Mouse (Mus musculus) lung, adult 18-20 months (tissue): Measurements from ENCODE around the gene Cd37.

Experiments
- DNase-seq, 2 experiments: peaks; one replicate each; pipeline ENCODE4 v3.0.0; 2022; ENCODE audit warnings: mixed read lengths in 2 of 2

The Cd37 gene

DNA sequence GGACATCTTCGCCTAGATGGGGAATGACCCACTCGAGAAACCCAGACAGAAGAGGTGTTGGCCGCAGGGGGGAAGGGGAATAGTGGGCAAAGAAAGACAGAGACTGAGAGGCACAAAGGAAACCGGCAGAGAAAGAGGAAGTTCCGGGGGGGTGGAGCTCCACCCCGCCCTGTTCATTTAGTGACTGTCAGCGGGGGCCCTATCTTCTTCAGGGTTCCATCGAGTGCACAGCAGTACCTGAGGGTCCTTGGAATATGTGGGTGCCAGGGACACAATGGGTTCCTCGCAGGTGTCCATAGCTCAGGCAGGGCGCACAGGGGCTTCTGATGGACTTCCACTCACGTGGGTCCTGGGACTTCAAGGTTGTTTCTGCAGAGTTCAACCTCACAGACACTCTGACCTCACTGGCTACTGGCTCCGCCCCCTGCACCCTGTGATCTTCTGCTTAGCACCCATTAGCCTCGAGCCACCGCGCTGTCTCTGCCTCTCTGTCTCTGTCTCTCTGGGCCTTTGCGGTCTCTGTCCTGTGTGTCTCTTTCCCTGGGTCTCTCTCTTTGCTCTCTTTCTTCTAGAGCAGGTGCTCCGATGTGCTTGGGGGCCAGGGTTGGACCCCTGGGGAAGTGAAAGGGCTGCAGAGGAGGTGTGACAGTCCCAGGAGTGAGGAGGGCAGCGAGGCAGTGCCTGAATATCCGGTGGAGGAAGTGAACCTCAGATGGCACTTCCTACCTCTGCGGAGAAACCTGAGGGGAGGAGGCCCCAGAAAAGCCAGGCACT lies at the start of gene Cd37:
Cd37 (minus strand) TSS at position 393 of the 774 bp plus-strand sequence.
- peak; percentile 48 to 61 for DNase-seq

DNA sequence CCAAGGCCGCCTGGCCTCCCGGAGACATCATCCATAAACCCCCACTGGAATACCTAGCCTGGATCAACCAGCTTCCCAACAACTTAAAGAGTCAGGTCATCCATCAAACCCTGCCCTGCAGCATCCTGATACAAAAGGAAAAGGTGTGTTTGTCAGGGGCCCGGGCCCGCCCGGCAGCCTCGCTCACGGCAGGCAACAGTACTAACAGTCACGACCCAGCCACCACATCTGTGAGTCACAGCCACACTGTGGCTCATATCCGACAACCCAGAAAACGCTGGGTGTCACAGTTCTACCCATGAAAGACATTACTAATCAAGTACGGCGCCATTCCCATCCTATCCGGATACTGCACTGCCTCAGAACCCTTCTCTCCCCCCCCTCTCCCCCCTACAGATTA lies 47.6 kb upstream of the Cd37 start:
- DNase-seq = no peak

DNA sequence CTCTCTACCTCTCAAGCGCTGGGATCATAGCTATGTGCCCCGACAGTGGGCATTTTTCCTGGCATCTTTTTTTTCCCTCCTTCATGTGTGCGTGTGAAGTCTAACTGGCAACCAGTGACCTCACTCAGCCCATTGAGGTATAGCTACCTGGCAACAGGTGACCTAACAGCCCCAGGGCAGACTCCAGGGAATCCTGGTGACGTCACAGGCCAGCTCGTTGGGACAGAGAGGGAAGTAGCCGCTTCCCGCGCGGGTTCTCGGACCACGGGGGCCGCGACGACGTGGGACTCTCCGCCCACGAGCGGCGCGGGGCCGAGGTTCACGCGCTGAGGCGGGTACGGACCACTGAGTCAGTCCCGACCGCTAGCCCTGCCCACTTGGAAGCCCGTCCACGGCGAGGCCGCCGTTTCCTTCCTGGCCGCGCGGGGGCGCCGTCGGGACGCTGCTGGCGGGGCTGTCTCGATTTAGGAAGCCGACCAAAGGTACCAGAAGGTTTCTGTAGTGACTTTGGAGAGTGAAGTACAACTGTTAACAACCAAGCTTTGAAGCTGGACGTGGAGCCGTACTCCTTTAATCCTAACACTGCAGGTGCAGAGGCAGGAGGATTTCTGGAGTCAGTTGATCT lies 38.3 kb upstream of the Cd37 start, which contains the start of gene Slc6a21:
Slc6a21 (plus strand) TSS at position 378 of the 625 bp plus-strand sequence.
- DNase-seq = peak; percentile 75 to 86

DNA sequence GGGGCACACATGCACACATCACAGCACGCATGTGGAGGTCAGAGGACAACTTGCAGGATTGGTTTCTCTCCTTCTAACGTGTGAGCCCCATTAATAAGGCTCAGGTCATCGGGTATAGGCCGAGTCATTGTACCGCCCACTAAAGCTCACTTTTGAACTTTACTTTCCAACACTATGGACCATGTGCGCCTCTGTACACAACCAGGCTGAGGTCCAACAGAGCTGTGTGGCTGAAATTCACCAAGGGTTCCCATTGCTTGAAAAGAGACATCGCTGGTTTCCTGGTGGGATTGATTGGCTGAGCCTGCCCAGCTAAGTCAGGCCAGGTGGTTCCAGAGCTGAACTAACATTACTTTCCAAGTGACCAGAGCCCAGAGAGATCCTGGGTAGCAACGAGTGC lies 34.8 kb upstream of the Cd37 start:
- no peak for DNase-seq

DNA sequence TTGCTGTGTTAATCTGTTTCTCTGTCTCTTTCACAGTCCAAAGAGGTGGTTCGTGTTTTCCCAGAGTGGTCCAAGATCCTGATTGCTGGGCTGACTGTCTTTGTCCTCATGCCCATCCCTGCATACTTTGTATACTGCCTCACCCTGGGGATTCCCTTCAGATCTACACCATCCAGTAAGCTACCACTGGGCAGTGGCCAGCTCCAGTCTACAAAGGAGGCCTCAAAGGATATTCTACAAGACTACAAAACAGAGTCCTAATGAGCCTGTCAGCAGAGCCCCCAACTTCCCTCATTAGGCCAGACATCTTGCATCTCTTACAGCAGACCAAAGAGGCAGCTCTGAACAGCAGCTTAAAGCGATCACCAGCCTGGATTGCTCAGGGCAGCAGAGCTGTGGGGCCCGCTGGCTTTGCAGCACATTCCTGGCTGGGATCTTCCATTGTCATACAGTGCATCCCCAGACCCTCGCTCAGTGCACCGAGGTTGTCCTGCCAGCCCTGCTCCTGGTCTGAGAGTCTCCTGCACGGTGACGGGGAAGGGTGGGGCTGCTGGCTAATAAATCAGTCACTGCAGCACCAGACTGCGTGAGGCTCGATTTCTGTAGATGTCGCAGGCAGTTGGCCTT lies 34.0 kb upstream of the Cd37 start:
- DNase-seq = no peak

DNA sequence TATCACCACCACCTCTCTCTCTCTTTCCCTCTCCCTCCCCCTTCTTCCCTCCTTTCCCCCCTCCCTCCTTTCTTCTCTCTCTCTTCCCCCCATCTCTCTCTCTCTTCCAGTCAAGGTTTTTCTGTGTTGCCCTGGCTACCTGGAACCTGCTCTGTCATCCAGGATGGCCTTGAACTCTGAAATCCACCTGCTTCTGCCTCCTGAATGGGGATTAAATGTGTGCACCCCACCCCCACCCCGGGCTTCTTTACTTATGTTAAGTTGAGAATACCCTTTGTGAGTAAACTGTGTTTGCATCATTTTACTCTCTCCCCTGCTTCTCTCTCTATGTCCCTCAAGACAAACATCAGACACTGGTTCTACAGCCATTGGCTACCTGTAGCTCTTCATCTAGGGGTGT lies 26.6 kb upstream of the Cd37 start:
- DNase-seq = no peak

DNA sequence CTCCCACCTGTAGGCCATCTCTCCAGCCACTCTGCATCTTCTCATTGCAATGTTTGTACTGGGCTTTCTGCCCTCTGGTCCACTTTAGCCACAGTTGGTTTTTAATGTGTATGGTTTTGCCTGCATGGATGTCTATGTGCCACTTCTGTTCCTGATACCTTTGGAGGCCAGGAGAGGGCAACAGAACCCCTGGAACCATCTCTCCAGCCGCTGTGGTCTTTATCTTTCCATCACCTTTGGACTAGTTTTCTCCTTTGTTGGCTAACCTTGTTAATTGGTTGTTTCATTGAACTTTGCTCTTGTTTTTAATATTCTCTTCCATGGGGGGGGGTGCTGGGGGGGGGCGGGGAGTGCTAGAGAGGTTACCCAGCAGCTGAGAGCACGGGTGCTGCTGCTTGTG lies 25.4 kb upstream of the Cd37 start:
- DNase-seq = no peak

DNA sequence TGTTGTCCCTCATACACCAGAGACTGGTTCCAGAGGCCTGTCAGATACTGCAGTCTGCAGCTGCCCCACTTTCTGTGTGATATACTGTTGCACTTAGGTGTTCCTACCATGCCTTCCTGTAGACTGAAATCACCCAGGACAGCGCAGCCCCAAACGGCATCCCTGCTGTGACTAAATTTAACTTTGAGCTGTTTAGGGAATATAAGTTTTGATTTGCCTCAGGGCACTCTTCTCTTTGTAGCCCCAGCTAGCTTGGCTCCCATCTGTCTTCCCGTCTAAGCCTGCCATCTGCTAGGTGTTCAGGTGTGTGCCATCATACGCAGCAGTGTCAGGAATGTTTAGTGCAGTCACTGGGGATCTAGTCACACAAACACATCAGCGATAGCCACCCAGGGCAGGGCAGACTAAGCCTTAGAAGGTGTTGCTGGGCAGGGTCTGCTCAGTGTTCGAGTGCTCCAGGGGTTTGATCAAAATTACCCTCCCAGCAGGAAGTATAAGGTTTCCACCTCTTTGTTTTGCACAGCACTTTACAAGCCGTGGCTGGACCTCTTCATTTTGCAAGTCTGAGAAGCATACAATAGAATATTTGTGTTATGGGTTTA lies 24.2 kb upstream of the Cd37 start:
- no peak for DNase-seq

DNA sequence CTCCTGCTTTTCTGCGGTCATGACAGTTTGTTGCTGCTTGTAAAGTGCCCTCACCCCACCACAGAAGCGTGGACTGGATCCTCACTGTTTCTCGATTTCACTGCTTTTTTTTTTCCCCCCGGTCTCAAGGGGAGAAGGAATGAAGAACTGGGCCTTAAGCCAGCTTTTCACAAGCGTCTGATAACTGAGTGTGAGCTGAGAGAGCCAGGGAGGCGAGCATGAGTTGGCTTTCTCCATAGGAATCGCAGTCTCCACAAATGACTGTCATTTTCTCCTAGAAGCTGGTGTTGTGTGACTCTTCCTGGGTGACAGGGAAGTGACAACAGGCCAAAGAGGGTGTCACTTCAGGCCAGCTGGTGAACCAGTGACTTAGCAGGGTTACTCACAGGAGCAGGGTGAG lies 23.4 kb upstream of the Cd37 start:
- DNase-seq = peak in 1 of 2 experiments; percentile 12

DNA sequence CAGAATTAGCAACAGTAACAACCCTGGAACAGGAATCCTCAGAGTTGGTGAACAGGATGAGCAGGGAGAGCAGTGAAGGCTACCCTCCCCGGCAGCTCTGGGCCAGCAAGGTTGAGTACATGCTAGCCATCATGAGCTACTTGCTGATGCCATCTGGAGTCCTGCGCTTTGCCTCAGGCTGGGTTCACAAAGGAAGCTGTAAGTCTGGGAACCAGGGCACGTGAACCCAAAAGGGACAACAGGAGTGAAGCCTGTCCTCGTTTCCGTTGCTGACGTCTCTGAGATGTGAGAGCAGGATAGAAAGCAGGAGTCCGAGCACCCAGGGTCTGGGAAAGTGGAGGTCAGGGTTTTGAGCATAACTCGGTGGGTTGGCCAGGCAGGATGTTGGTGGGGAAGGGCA lies 20.4 kb upstream of the Cd37 start:
- DNase-seq = no peak

DNA sequence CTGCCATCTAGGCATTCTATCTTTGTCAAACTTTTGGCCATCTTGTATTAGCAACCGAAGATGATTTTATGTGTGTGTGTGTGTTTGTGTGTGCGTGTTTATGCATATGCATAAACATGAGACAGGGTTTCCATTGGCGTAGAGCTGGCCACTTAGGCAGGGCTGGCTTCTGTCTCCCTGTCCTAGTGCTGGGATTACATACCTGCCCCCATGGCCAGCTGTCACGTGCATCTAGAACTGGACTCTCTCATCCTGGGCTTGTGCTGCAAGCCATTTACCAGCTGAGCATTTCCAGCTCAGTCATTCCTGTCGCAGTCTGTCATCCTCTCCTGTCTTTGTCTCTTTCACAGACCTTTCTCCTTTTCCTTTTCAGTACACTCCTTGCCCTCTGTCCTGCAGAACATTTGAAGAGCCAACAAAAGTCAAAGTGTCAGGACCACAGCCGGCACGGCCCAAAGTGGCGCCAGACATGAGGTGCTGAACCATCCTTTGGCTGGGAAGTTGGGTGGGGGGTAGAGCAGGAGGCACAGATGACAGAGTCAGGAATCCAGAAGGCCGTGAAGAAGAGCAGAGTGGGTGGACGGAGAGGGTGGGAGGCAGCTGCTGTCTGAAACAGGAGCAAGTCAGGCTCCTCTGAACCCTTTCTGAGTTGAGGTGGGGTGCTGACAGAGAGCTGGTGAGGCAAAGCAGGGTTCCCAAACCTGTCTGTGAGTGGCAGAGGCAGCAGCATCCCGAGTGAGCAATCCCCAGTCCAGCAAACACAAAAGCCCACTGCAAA lies 18.3 kb upstream of the Cd37 start:
- no peak for DNase-seq

DNA sequence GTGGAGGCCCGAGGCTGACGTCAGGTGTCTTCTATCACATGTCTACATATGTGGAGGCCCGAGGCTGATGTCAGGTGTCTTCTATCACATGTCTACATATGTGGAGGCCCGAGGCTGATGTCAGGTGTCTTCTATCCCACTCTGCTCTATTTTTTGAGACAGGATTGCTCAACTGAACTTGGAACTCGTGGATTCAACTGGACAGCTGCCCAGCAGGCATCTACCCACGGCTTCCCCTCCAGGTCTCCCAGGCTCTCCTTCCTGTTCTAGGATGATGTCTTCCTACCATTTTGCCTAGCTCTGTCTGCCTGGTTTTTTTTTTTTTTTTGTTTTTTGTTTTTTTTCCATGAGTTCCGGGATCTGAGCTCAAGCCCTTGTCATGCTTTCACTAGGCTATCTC lies 16.9 kb upstream of the Cd37 start:
- DNase-seq = peak; percentile 60 to 62

DNA sequence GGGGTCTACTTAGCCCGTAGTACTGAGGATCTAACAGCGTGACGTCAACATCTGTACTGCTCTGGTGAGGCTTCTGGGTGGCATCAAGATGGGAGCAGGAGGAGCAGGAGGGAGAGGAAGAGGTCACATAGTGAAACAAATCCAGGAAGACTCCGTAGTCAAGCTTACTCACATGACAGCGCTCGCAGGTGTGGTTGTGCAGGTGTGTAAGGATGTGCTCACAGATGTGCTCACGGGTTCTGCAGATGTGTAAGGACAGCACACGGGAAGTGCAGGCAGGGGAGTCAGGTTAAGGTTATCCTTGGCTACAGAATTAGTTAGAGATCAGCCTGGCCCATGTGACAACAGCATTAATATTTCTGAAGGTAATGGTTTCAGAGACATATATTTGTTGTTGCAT lies 14.9 kb upstream of the Cd37 start:
- no peak for DNase-seq

DNA sequence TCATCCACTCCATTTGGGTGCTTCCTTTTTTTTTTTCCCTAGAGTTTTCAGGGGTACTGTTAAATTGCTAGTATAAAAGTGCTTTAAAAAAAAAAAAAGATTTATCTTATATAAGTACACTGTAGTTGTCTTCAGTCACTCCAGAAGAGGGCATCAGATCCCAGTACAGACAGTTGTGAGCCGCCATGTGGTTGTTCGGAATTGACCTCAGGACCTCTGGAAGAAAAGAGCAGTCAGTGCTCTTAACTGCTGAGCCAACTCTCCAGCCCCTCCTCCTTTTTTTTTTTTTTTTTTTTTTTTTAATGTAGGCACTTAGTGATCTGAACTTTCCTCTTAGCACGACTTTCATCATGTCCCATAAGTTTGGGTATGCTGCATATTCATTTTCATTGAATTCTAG lies 8.8 kb upstream of the Cd37 start:
- DNase-seq = no peak

DNA sequence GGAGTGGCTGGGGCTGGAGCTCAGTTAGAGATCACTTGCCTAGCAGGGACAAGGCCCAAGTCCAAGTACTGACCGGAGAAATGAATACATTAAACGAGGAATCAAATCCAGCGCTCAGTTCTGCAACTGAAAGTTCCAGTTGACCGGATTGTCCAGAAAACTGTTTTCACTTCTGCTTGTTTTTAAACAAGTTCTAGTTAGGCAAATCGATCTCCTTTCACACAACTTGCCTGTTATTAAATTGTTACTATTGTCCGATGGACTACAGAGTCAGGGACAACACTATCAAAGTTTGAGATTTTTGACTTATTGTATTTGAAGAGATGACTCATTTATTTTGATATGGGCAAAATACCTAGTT lies 2.5 kb upstream of the Cd37 start:
- no peak for DNase-seq

DNA sequence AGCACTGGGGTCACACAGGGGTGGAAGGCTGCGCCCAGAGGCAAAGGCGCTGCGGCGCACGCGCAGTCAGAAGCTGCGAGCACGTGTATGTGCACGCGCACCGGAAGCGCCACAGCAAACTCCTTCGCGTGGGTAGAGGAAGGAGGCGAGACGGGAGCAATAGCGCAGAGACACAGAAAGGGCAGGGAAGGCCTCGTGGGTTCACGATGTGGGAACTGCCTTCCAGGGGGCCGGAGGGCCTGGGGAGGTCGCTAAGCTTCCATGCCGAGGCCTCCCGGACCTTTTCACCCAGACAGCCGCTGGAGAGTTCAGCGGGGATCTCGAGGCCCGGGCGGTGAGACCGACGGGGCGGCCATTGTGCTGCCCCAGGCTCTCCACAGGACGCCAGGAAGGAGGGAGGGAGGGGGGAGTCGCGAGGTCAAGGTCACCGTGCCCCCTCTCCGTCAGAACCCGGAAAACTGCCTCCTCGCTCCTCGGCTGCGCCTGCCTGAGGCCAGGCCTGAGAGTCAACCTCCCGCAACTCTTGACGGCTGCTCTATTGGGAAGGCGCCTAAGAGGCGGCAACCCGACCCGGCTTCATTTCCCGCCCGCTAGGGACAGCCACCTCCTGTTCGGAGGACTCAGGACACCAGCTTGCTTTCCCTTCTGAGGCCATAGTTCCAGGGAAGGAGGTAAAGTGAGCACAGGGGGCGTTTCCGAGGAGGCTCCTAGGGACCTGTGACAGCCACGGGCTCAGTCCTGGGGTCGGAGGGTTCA lies 1.9 kb upstream of the Cd37 start, which contains the start of gene Slc6a16:
Slc6a16 (plus strand) TSS at position 453 of the 756 bp plus-strand sequence.
- no peak for DNase-seq

DNA sequence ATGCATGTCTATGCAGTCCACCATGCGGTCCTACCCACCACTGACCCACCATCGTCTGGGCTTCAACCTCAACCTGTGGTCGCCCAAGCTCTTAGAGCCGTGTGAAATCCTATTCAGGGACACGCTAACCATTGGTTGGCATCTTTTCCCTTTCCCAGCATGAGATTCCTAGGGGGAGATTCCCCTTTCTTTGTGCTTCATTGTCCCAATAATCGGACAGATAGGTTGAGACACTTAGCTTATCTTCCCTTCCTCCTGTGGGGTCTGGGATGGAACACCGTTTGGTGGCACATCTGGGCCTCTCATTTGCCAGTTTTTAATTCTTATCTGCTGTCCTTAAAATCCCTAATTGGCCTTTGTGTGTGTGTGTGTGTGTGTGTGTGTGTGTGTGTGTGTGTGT lies 1.2 kb upstream of the Cd37 start:
- no peak for DNase-seq

DNA sequence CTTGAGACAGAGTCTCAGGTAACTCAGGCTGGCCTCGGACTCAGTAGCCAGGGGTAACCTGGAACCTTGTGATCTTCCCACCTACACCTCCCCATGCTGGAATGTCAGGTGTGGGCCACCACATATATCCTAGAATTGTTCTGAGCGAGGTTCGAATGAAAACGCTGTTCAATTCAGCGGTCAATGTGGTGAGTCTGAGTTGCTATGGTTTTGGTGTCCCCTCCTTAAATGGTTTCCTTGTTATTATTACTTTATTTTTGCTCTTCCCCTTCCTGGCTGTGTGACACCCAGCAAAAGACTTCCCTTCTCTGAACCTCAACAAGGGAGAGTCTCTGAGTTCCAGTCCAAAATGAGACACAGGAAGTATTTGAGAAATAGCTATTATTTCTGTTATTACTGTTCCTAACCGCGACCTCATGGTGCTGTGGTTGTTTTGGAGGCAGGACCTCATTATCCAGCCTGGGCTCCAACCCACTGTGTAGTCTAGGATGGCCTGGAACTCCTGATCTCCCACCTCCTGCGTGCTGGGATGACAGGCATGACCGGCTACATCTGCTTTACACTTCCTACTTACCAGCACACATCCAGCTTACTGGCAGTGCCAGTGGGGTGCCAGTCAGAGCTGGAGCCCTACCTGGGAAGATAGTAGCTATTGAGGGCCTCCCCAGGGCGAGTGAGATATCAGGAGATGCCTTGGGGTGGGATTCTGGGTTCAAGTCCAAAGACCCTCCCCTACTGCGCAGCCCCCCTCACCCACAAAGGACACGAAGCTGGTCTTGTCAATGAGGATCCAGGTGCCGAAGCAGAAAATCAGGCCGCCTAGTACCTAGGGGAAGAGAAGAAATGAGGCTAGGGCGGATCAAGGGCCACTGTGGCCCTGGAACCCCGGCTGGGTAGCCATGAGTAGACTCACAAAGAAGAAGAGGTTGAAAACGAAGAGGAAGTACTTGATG lies 892 bp downstream of the Cd37 start:
- DNase-seq = no peak

DNA sequence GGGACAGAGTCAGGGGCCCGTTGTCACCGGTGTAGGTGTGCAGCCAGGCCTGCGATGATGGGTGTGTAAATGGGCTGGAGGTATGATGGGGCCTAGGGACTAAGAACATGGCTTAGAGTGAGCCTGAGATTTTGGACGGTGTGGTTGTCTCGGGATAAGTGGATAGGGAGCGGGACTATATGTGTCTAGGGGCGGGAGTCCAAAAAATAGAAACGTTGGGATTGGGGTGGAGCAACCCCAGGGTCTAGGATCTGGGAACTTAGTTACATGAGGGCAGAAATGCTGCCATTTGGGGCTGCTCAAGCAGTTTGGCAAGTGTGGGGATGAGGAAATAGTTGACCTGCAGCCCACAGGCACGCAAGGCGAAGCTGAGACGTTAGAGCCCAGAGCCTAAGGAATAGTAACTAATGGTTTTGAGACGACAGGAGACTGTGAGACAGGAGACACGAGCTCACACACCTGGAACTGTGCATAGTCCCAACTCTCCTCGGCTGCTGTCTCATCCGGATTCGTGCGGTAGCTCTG lies 3.2 kb downstream of the Cd37 start:
- DNase-seq = no peak

DNA sequence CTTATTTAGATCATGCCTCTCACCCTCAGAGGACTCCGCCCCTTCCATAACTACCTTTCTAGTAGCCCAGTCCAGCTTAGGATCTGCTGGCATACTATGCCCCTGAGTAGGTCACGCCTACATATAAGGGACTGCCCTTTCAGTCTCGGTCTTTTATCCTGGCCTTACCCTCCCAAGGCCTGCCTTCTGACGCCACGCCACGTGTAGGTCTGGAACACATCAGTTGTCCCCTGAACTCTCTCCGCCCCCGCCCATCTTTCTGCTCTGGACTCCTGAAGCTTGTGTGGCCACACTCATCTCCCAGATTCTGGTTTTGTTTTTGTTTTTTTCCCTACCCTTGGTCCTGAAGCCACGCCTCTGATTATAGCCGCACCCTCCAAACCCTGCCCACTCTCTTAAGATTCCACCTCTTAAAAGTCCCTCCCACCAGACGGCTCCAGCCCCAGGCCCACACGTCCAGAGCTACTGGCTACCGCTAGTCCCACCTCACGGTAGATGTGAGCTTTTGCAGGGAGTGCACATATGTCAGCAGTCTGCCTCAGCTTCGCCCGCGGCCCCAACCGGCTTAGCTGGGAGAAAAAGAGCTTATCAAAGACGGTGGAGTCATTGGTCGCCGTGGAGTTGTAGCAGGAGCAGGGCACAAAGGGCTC lies 3.9 kb downstream of the Cd37 start:
- DNase-seq = peak; percentile 57 to 60
